Mouse (Mus musculus) CD4-positive, CD25-positive, alpha-beta regulatory T cell, adult 4 months (primary cell): ENCODE data around the gene Slc41a2. TPM values are rescaled to one million over a fixed set of nuclear protein-coding genes. Genes with fewer than 3 reads are reported as not detected.

Experiments
- ATAC-seq: one replicate; pipeline ENCODE4 v1.8.0; 2017
- polyA plus RNA-seq, 2 experiments: library from polyadenylated mRNA; unstranded; fragments of 100-300 nt; shearing (Covaris generic); gene quantifications; one replicate each; pipeline ENCODE4 v1.2.1; 2017

Gene Slc41a2
- polyA plus RNA-seq, 2 experiments from 2014 or later, result 2.0 TPM; not detected in 1

DNA sequence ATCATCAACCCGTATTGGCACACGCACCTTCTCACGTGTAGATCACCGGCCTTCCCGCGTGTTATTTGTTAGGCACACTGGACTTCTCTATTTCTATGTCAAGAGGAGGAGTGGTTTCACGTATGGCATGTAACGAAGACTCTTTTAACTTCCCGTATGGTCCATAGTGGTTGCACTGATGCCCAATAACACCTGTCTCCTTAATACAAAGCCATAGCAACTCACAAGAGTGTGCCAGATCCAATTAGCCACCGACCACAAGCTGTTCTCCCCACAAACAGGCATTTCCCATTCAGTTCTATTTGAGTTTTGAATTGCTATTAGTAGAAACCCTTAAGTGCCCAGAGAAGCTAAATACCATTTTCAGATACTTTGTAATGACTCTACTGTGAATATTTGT, 117.5 kb downstream of the Slc41a2 start:
- ATAC-seq, result no peak

DNA sequence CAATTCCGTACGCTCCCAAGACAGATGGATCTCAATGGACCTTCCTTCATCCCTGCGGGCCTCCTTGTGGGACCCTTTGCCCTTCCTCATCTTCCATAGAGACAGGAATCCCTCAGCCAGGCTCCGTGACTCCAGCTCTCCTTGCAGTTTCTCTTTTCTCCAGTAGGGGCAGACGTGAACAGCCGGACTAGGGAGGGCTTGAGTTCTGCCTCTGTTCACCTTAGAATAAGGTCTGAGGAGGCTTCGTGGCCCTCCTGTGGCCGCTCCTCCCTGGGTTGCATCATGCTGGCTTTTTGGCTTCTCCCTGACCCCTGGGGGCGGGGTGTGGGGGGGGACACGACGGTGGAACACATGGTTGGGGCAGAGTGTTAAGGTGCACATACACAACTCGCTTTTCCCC, 118.0 kb downstream of the Slc41a2 start:
- ATAC-seq, result no peak

DNA sequence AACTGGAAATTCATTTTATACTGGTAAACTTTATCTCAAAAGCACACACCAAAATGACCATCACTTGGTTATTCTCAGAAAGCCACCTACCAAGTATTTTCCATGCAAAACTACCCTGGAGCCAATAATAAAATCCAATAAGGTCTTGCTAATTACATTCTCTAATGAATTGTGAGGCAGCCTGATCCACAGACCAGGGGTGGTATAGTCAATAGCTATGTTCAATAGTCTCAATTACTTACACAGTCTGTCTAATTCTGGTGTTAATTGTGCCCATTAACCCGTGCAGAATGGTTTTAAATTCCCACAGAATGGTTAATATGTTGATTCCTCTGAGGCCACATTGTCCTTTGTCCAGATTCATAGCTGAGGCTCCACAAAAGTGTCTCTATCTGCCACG, 118.9 kb downstream of the Slc41a2 start:
- ATAC-seq, result no peak

DNA sequence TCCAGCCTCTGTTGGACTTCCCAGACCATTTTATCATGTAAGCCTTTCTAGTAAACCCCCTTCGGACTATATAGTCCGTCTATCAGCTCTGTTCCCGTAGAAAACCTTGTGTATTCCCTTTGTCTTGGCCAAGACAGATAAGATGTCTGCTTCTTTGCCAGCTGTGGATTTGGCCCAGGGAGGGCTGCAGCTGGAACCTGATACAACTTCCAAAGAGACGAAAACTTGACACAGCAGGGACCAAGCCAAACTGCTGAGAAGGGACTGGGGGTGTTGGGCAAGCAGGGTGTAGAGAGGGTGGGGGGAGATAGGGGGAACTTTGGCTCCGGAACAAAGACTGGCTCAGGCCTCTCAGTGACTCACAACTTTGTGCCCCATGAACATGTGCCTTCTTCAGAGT, 120.4 kb downstream of the Slc41a2 start:
- ATAC-seq, result no peak

DNA sequence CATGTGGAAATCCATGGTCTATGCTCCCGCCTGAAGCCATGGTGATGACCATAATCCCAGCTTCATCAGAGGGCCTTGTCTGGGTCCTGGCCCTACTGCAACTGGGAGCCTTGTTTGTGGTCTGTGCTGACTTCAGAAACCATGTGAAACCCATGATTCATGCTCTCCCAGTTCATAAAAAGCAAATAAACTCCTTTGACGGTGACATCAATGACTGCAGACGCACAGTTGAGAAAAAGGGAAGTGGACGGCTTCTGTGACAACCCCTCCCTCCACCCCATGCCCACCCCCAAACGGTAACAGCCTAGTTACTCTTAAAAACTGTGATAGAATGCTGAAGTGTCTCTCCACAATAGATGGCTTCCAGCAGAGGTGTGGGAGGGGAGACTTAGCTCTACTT, 122.1 kb downstream of the Slc41a2 start:
- ATAC-seq, result no peak

DNA sequence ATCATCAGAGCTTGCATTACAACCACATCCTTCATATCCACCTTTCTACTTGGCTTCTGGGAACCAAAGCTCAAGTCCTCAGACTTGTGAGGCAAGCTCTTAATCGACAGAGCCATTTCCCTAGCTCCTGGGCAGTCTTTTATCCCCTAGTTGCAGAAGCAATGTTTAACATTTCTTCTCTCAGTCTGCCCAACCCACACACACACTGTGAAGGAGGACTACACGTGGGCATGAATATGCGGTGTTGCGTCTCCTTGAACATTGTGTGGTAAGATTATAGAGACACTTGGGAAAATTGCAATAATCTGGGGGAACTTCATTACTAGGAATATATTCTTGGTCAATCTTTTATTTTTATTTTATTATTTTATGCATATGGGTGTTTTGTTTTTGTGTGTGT, 125.1 kb downstream of the Slc41a2 start:
- ATAC-seq, result no peak

DNA sequence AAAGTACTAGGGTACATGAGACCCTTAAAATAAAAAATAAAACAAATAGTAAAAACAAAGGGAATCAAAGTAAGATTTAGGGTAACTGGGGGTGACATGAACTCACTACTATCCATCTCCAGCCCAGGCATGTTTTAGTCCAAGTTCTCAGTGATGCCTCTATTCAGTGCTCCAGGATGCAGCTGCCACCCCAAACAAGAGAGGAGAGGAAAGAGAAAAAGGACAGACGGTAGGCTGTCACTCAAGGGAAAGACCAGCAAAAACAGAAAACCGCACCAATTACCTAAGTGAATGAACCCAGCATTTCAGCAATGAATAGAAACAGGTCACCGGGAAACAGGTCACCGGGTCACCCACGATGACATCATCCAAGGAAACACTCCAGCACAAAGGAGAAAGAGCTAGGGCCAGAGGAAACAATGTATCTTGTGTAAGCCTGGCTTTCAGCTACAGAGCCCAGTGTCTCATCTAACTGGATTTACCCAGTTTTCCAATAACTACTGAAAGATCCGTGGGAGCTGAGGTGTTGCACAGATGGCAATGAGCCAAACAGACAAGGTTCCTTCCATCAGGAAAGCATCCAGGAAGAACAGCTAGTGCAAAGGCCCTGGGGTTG, 126.6 kb downstream of the Slc41a2 start:
- no peak for ATAC-seq

DNA sequence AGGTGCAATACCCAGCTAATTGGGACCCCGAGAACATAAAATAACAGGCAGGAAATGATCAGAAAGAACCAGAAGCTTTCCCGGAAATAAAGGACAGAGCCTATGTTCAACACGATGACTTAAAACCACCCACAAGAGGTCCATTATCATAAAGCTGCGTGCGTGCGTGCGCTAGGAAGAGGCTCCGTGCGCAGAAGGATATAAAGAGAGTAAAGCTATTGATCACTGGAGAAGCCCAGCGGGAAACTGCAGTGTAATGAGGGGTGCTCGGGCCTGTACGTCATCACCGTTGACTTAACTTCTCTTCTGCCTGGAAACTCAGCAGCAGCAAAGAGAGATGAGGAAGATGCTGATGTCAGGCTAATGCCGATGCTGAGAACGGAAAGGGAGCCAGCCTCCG, 127.6 kb downstream of the Slc41a2 start:
- ATAC-seq, result no peak

DNA sequence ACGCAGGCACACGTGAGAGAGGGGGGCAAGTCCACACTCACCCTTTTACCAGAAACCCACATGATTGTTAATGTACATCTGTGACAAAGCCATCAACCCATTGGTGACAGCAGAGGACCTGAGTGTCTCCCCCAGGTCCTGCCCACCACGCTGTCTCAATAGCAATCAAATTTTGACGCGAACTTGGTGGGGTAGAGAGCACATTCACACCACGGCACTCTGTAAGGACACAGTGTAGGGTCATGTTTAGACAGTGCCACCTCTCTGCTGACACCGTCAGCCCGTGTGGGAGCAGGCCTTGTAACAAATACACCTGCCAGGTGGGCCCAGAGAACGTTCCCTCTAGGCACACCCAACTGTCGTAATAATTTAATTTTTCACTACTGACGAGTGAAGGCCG, 128.3 kb downstream of the Slc41a2 start:
- ATAC-seq, result no peak

DNA sequence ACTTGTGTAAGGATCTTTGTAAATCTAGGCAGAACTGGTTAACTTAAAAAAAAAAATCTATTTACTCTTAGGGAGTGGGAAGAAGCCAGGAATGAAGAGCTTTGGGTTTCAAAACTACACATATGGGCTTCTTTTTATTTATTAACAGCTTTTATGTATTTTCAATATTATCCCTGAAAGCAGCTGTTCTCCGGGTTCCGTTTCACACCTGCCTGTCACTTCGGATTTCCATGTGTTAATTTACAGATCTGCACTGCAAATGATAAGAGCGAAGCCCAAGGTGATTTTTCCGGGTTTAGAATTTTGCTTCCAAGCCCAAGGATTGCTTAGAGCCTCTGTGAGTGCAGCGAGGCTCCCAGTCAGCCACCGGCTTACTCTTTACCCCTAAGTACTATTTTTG, 129.2 kb downstream of the Slc41a2 start:
- no peak for ATAC-seq

DNA sequence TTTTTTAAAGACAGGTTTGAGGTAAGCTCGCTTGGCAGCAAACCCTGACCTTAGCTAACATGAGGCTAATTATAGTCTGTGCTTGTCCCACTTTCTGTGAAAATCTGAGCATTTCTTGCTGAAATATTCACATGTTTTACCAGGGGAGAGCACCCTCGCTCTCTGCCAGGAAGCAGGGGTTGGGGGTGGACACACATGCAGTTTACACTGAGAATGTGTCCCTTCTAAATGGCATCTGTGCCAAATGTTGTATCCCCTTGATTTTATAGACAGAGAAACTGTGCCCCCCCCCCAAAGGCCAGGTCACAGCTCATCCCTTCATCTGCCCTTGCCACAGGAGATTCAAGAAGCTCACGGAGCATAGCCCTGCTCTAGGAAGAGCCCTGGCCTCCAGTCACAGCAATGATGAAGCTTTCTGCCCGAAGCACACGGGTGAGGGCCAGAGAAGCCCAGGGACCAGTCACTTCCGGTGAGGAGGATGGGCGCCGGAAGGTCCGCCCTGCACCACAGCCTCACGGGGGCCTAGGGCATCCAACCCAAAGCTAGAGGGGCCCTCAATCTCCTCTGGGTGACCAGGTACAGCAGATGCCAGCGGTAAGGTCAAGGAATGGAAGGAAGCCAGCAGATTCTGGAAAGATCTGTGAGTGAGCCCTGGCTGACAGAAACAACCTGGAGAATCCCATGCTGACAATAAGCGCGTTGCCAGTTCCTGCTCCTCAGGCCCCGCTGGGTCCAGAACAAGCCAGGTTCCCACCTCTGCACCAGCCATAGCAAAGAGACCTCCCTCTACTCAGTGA, 134.6 kb downstream of the Slc41a2 start:
- no peak for ATAC-seq

DNA sequence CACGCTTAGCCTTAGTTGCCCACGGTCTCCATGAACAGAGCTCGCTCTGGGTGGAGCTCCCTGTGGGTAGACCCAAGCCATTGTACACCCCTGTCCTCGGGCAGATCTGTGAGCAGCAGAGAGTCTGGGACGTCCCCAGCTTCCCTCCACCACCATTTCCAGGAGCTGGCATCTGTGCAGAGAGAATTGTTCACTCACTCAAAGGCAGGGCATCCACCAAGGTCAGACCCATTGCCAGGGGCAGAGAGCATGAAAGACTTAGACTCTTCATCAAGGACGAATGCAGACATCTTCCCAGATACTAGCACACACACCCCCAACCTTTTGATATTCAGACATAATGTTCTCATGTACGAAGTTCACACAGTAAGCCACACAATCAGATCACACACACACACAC, 136.2 kb downstream of the Slc41a2 start:
- ATAC-seq, result no peak

DNA sequence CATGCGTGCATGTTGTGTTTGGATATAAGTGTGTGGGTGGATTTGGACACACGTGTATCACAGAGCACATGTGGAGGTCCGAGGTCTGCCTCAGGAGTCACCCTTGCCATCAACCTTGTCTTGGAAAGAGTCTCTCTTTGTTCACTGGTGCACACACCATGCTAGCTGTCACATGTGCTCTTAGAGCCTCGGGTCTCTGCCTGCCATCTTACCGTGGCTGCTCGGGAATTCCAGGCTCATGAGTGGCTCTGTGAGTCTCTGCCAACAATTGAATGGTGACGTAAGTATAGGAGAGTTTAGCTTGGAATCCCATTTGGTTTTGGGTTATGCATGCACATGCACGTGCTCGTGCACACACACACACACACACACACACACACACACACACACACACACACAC, 138.4 kb downstream of the Slc41a2 start:
- ATAC-seq, result no peak

DNA sequence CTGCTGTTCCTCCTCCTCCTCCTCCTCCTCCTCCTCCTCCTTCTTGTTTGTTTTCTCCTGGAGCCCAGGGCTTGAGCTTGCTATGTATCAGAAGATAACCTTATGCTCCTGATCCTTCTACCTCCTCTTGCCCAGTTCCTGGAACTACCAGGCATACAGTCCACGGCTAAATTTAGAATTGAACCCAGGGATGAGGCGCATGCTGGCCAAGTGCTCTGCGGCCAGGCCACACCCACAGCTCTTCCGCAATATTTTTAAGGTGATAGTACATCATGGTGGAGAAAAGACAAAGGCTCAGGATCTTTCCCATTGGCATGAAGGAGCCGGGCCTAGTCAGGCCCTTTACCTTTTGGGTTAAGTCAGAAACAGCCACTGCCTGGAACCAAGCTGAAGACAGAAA, 139.0 kb downstream of the Slc41a2 start:
- no peak for ATAC-seq

DNA sequence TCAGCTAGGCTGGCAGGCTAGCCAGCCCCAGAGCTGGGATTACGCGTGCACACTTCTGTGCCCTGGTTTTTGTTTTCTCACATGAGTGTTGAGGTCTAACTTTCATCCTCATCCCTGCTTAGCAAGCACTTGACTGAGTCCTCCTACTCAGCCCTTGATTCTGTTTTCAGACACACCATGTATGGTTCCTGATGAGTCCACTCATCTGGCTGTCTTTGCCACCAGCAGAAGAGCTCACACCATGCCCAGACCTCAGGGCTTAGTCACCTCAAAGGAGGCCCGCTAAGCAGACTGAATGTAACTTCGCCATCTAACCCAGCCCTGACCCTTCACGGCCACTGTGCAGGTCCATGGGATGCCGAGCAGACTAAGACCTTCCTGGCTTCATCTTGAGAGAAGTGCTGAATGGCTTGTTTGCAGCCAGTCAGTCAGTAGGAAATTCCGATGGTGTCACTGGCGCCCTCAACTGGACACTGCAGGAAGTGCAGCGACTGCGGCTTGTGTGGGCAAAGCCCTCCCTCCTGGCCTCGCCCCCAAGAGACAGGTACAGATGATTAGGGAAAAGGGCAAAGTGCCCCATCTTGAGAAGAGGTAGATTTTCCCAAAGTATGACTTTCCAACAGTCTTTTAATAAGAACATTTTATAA, 139.9 kb downstream of the Slc41a2 start:
- ATAC-seq, result peak; percentile 57

DNA sequence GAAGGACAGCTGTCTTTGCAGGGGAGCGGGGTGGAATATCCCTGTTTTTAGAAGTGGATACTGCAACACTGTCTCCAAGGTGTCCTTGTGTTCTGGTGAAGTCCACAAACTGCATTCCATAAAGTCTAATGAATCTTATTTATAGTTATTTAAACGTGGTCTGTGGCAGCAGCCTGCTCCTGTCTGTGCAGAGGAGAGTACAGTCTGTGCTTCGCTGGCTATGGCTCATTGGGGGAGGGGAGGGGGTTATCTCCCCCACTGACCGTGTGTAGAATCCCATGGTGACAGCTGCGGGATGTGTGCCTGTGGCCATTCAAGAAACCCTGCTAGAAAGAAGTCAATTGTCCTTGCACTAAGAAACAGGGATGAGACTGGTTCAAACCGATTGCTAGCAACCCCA, 145.7 kb downstream of the Slc41a2 start:
- no peak for ATAC-seq

DNA sequence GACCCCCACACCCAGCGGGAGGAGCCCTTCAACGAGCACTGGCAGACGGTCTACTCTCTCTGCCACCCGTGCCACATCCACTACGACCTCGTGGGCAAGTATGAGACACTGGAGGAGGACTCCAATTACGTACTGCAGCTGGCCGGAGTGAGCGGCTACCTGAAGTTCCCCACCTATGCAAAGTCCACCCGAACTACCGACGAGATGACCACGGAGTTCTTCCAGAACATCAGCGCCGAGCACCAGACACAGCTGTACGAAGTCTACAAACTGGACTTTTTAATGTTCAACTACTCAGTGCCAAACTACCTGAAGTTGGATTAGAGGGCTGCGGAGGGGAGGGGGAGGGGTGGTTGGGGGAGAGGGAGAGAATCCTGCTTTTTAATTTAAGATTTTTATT, 146.2 kb downstream of the Slc41a2 start:
- no peak for ATAC-seq

DNA sequence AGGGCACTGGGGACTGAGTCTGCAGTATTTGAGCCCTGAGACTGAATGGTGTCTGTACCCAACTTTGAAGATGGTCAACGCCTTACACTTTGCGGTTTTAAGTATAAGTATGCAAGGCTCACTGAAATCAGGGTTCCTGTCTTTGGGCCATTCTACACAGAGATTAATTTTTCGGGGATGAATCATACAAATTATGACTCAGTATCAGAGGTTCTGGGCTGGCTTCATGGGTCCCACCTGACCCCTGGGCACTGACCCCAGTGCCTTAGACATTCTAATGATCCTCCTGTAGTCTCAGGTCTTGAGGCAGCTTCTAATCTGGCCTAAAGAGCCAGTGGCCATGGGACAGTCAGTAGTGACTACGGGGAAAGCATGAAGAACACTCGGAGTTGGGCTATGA, 148.6 kb downstream of the Slc41a2 start:
- ATAC-seq, result no peak

DNA sequence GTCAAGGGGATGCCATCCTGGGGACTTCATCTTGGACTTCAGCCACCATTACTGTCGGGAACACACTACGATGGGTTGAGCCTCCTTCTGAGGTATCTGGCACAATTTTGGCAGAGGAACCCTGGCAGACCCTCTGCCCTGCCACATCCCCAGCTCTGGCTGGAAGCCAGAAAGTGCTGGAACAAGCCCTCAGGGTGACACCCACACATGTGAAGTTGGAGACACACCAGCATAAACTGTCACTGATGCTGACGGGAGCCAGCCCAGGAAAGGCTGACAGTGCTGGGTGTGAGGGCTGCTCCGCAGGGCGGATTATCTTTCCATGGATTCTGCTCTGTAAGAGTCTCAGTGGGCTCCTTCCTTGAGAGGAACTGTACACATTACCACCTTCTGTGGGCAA, 150.7 kb downstream of the Slc41a2 start:
- ATAC-seq, result no peak

DNA sequence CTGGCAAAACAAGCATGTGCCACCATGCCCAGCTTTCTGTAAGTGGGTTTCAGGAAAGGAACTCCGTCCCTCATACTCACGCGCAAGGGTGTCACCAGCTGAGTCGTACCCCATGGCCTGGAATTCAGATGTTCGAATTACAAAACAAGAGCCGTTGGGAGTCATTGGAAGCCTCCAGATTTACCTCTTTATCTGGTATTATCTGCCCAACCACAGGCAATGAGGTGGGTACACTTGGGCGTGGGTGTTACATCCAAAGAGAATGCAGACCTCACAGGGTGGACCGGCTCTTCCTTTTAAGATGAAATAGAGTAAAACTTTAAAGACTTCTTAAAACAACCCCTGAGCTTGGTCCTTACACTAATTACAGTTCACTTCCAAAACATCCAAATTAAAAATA, 151.5 kb downstream of the Slc41a2 start:
- no peak for ATAC-seq

DNA sequence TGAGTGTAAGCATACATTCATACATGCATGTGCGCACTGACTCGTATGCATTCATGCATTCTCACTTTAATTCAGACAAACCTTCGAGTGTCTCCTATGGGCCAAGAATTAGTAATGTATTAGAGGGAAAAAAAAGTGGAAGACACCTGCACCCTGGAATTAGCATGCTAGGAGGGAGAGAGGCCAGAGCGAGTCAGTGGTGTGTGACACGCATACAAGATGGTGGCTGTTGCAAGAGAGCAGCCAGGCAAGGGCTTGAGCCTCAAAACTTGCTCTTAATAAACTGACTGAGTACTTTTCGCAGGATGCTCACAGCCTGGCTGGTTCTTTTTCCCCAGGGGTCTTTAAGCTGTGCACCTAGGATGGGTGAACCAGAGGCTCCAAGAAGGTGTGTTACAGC, 152.6 kb downstream of the Slc41a2 start:
- ATAC-seq, result no peak

DNA sequence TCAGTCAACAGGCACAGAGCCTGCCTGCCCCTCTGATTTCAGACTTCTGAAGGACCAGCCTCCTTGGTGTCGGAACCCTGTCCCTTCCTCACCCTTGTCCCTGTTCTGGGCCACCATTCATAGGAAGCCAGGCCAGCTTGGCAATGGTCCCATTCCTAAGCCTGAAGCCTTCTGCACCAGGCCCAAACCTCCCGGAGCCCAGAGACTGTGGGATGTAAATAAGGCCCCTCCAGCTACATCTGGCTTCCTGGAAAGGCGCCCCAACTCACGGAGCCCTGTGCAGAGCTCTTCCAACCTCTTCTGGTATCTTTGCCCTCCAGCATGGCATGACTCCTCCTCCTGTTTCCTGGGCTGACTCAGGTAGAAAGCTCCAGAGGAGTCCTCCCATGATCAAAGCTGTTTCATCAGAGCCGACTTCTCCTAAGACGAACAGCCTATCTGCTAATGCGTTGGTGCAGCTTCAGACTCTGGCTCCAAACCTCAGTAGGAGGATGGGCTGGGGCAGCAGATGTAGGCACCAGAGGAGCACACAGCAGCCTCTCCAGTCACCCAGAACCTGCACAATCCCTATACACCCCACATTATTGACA, 153.1 kb downstream of the Slc41a2 start:
- ATAC-seq, result no peak

DNA sequence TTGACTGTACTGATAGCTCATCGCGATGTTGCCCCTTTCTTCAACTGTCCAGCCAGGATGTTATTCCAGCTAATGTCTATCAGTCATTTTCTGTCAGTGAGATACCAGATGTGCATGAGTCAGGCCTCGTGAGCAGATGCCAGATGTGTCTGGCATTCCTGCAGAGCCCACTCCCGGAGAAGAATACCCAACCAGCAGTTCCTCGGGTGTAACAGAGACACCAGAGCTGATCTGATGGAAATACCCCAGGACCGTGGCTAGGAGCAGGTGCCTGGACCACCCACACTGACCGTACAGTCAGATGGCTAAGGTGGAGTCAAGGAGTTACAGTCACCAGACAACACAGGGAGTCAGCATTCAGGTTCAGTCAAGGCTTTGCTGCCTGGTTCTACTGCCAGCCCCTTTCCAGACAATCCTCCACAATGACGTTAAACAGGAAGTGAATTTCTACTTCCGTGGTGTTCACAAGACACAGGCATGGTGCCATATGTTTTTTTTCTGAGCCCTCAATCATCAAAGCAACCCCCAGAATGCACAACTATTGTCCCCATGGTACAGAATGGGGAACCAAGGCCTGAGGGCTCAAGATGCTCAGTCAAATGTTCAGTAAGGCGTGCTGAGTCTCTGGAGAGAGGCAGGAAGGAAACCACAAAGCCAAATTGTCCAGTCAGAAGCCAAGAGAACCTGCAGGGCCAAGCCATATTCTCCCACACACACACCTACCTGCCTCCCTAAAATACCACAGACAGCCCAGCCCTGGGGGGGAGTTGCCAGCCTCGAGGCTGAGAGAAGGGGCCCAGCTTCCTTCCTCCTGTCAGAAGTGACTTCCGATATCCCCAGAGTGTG, 153.8 kb downstream of the Slc41a2 start:
- peak; percentile 53 for ATAC-seq
